Mouse (Mus musculus) c-Kit-negative CD71-positive TER-119-positive erythroid progenitor cells, embryonic 14.5 days (primary cell): Measurements from ENCODE around the gene Vegfb.
"Not testable (repeated sequence)": the region's sequence is repeated elsewhere in the genome, so short reads cannot be mapped to it uniquely, and the experiment has no call there.

ENCODE experiments used
- DNase-seq: peaks from one replicate; pipeline ENCODE4 v3.0.0-alpha.2; 2013; ENCODE audit warnings: low read depth, low spot score

The Vegfb gene

DNA sequence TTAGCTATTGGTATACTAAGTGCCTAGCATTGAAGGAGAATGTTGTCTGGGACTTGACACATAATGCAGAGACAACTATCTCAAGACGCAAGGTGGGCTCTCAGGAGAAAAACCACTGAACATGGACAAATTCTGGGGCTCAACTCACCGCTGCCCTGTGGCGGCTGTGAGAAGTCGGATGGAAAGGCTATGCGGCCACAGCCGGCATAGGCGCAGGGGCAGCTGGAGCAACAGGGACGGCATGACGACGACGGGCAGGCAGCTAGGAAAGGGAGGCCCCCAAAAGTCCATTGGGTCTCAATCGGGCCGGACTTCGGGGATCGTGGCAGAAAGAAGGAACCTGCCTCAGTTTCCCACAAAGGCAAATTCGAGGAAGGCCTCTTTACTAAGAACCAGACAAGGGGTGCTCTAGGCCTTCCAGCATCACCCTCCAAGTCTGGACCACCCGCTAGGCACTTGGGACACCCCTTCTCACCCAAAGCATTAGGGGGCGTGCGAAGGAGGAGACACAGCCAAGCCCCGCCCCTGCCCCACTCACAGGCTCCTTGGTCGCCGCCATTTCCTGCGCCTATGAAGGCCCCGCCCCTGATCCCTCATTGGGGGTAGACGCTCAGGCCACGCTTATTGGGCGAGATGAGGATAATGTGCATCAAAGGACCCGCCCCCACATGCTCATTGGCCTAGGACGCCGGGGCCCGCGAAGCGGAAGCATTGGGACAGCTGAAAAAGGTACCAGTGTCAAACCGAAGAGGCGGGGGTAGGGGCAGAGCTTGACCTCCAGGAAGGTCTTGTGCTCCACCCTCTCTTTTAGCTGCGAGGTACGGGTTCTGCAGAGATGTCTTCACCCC is 4.8 kb upstream of the Vegfb start, which contains the start of gene Dnajc4:
TSS of gene Dnajc4 (minus strand) at position 562 of the 848 bp plus-strand sequence.
- DNase-seq, result peak; percentile 96

DNA sequence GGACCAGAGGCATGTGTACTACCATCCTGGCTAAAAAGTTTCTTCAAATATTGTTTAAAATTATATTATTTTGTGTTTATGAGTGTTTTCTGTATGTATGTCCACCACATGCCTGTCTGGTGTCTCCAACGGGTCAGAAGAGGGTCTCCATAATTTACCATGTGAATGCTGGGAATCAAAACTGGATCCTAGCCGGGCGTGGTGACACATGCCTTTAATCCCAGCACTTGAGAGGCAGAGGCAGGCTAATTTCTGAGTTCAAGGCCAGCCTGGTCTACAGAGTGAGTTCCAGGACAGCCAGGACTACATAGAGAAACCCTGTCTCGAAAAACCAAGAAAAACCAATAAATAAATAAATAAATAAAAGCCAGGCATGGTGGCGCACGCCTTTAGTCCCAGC is 3.7 kb upstream of the Vegfb start:
- DNase-seq, result not testable (repeated sequence)

DNA sequence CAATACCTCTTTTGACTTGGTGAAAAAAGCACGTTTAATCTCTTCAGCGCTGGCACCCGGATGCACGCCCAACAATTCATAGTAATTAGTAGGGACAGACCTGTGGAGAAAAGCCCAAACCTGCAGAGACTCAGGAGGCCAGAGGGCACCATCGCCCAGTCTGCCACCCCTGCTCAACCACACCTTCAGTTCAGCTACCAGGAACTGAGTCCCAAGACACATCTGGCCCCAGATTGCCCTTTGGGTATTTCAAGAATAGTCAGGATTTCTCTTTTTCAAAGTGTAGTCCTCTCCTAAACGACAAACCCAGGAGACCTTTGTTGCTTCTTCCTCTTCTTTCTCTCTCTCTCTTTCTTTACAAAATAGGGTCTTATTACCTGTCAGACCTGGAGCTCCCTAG is 3.3 kb upstream of the Vegfb start:
- no peak for DNase-seq

DNA sequence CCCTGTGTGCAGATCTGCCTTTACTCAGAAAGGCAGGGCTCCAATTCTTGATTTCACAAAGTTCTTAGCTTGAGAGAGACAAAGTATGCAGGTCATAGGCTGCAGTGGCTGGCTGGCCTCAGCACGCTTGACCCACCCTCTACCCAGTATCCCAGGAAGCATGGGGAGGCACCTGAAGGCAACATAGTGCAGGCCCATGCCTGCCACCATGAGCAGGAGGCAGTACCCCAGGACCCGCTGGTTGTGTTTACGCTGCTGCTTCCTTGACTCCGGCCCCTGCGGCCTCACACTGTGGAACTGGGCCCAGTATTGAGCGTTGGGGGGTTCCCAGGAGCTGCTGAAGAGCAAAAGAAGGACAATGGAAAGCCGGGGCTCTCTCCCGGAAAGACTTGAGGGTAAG is 1.8 kb upstream of the Vegfb start:
- DNase-seq, result no peak

DNA sequence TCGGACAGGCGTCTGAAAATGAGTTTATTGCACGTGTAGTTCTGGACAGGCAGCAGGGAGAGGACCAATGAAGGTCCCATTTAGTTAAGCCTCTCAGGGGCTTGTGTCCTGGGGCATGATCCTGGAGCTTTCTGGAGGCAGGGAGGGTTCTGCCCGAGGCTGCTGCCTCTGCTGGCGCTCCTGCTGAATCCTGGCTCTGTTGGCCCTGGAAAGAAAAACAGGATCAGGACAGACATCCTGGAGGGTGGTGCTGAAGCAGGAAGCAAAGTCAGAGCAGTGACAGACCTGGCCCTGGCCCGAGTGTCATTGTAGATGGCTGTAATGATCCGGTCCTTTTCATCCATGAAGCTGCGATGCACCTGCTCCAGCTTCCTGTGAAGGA is 444 bp upstream of the Vegfb start:
- DNase-seq, result no peak

DNA sequence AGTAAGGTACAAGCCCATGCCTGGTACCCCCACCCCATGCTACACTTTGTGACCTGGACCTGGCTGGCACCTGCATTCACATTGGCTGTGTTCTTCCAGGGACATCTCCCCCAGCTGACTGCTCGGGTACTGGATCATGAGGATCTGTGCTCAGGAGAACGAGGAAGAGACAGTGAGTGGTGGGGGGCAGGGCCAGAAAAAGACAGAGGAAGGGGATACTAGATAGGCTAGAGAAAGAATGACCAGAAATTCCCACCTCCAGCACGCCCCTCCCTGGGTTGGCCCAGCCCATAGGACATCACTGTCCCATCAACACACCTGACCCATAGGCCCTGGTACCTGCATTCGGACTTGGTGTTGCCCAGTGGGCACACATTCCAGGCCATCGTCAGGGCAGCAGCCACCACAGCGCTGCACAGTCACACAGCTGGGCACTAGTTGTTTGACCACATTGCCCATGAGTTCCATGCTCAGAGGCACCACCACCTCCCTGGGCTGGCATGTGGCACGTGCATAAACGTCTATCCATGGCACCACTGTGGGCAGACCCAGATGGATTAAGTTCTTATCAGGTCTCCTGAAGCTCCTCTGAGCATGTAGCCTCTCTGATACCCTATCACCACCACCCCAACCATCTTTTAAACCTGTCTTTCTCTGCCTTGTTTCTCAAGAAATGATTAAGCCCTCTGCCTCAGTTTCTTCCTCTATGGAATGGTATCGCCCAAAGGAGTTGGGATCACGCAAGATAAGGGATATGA is 1.3 kb downstream of the Vegfb start:
- no peak for DNase-seq

DNA sequence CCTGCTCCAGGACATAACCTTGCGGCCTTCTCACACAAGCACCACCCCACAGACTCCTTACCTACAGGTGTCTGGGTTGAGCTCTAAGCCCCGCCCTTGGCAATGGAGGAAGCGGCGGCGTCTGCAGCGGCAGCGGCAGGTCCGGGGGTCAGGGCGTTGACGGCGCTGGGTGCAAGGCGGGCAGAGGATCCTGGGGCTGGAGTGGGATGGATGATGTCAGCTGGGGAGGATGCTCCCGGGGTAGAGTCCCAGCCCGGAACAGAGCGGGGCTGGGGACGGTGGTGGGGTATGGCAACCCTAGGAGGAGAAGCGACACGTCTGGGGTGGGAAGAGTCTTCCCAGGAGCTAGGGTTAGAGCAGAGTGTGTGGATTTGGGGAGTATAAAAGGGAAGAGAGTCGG is 2.2 kb downstream of the Vegfb start:
- DNase-seq, result no peak

DNA sequence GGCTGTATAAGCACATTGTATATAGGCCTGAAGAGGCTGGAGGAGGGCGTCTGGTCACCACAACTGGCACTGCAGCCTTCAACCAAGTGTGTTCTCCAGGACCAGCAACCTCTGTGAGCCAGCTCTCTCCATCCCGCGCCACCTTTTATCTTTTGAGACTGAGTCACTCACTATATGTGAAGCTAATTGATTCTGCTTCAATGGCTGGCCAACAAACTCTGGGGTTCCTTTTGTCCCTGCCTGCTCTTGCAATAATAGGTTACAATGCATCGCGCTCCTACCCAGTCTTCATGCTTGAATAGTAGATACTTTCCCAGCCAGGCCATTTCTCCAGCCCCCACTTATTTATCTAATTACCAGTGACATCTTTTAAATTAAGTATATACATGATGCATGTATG is 3.8 kb downstream of the Vegfb start:
- no peak for DNase-seq

DNA sequence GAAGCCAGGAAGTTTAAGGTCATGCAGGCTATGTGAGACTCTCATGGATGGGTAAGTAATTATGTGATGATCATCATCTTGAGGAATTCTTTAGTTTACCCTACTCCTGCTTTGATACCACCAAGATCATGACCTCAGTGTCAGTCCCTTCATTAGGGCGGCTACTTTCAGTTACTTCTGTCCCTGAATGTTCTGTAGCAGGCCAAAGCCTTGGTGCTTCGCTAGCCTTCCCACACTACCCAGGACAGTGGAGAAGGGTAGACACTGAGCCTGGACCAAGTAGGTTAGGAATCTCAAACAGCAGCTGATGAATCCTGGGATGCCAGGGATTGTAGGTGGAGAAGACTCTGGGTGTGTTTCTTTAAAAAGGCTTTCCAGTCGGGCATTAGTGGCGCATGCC is 6.0 kb downstream of the Vegfb start:
- DNase-seq, result no peak

DNA sequence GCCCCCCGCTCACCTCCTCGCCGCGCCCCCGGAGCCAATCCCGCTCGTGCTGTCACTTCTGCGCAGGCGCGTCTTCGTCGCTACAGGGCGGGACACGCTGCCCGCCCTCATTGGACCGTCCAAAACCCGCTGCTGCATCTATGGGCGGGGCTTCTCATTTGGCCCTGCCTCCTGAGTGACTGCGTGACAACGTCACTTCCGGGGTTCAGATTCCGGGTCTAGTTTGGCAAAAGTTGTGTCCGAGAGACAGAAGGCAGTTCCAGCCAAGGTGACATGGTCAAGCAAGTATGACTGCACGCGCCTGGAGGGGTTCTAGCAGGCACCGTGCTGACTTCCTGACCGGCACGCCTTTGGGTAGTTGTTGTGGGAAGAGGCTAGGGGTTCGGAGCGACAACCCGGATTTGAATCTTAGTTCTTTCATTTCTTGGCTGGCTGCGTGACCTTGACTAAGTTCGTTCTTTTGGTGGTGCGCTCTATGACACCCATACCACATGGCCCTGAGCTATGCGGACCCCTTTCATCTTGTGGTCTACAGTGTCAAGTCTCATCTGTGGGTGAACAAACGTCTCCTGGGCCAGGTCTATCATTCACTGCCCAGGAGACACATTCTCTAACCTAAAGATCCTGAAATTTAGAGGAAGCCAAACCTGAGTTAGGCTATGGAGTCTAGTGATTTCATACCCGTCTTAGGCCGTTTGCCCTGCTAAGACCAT is 6.9 kb downstream of the Vegfb start, which contains the start of gene Fkbp2:
TSS of gene Fkbp2 (minus strand) at position 121 of the 713 bp plus-strand sequence.
- DNase-seq, result peak; percentile 99

DNA sequence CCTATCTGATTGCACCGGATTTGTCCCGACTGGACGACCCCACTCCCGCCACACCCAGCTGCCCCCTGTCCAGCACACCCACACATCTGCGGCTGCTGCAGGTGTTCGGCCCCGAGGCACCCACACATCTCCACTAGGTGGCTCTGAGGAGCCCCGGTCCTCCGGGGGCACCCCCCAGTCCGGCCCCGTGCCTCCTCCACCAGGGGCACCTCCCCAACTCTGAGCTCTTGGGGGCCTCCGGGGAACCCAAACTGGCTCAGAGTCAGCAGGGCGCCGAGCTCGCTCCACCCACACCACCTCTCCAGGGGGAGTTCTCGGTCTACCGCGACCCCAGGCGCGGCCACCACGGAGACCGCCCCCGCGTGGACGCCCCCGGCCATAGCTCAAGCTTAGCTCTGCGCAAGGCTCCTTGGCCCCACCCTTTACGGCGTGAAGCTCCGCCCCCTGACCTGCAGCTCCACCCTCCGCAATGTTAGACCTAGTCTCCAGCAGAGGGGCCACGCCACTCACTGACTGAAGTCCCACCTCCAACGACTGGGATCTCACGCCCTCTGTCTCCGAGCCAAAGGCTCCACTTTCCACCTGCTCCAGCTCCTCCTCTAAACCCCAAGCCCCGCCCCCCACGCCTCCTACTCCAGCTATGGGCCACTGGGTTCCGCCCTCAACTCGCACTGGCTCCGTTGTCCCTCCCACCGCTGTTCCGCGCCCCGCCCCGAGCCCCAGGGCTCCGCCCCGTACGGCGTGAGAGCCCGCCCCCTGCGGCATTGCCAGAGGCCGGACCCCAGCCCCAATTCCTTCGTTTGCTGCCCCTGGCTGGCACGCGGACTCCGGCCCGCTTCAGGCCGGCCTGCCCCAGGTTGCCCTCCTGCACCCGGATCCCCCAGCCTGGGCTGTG is 7.7 kb downstream of the Vegfb start:
- DNase-seq, result peak; percentile 98

DNA sequence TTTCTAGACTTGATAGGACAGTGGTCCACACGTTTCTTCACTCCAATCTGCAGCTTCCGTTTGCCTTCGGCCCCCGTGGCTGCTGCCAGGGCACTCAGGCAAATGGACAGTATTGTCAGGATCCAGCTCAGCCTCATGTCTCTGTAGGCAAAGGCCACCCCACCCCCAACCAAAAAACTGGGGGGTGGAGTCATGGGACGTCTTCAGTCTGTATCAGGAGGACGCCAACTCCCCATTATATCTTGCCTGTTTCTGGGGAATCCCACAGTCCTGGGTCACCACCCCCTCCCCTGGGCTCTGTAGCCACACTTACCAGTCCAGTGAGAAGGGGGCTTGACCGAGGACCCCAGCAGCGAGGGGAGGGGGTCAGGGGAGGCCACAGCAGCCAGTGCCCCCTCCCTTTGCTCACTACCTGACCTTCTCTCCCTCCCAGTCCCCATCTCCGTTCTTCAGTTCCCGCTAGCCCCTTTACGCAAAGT is 8.4 kb downstream of the Vegfb start:
- no peak for DNase-seq

DNA sequence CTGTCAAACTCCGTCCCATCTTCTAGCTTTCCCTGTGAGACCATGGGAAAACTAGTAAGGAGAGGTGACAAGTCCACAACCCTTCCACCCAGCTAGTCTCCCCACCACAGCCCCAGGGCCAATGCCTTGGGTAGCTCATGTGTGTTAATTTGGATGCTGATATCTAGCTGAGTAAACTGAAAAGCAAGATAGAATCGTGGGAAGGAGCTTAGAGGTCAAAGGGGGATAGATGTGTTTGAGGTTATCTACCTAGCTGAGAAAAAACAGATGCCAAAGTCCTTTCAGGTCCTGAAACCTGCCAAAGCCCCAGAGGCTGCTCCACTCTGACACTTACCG is 8.8 kb downstream of the Vegfb start:
- DNase-seq, result no peak

DNA sequence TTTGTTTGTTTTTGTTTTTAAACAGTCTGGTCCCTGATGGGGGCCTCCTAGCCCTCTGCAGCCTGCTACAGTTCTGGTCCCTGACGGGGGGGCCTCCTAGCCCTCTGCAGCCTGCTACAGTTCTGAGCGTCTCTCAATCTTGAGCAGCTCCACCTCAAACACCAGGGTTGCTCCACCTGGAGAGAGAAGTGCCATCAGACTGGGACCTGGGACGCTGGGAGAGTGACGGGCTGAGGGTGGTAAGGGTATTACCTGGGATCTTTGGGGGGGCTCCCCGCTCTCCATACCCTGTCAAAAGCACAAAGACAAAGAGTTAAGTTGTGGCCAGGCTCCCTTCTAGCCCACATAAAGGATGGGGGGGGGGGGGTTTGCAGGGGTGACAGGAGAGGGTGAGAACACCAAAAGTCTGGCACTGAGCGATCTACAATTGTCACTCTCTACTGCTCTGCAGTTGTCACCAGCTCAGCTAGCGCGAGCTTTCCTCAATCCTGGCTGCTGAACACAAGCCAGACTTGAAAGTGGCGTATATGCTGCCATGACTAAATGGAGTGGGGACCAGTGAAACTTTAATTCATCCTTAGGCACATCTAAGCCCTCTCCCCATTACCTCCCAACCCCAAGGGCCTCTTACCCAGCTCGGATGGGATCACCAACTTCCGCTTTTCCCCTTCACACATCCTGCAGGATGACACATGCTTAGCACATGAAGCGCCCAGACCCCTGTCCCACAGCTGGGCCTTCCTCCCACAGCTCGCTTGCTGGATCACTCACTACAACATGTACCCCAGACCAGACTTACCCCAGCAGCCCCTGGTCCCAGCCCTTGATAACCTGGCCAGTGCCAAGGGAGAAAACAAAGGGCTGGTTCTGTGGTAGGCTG is 9.5 kb downstream of the Vegfb start:
- DNase-seq, result no peak

DNA sequence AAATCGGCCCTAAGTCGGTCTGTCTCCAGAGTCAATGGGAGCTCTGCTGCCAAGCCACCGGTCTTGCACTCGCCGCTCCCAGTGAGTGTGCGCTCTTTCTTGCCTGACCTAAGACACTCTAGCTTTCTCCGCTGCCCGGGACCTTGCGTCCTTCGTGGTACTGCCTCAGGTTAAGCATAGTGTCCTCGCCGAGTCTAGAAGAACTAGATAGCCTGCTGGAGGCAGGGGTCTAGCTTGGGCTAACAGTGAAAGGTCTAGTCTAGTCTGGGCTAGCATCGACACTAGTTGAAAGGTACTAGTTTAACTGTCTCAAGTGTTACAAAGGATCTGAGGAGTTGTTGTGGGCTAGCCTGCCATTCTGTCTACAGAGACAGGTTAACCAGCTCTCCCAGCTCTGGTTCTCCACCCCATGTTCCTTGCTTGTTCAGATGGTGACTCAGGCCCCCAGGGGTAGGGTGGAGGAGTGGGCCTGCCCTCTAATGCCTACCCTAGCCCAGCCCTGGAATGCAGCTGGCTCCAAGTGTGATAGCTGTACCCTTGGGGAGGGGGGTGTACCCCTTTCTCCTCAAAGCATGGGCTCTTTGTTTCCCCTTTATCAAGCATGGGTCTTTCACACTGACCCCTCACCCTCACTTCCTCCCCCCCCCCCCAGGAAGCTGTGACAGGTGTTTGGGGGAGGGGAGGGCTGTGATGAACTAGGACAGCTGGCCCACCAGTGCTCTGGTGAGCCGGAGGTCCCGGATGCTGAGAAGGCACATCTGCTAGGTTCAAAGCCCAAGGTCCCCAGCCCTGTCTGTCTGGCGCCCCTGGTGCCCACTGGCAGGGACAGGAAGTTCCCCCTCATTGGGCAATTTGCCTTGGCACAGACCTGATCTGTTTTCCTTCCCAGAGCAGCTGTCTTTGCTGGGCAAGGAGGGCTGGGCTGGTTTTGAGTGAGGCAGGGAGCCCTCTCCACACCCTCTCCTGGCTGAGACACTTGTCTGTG is 11.6 kb downstream of the Vegfb start, which contains the start of gene Plcb3:
TSS of gene Plcb3 (minus strand) at position 934 of the 985 bp plus-strand sequence.
- DNase-seq, result no peak

DNA sequence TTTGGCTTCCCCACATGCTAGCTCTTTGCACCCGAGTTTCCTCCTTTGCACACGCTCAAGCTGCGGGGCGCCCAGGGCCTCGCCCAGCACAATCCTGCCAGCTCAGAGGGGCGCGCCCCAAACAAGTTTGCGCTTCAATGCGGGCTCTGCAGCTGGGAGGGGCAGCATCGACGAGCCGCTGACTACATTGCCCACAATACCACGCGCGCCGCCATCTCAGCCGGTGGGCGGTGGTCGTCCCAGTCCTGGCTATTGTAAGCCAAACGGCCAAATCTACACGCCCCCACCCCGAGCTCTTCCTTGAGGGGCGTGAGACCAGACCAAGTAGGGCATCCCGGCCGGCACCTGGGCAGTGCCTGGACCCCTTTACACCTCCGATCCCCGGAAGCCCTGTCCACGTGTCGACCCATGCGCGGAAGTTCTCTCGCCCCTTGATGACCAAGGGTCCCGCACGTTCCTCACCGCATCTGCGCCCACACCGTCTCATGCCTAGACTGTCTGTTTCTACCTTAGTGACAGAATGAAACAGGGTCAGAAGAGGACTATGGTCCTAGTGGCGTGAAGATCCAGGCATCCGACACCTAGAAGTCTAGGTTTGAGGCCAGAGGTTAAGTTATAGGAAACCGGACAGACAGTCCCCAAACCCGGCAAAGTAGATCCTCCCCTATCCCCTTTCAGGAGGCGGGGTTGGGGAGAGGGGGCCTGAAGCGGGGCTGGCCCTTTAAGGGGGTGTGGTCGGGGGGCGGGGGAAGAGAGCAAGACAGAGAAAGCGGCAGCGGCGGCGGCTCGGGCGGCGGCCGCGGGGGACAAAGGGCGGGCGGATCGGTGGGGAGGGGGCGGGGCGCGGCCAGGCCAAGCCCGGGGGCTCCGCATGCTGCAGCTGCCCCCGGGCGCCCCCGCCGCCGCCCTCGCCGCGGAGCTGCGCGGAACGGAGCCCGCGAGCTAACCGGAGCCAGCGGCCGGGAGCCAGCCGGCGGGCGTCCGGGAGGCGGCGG is 12.9 kb downstream of the Vegfb start, which contains the start of gene Ppp1r14b:
TSS of gene Ppp1r14b (plus strand) at position 758 of the 995 bp plus-strand sequence.
- DNase-seq, result peak; percentile 60

DNA sequence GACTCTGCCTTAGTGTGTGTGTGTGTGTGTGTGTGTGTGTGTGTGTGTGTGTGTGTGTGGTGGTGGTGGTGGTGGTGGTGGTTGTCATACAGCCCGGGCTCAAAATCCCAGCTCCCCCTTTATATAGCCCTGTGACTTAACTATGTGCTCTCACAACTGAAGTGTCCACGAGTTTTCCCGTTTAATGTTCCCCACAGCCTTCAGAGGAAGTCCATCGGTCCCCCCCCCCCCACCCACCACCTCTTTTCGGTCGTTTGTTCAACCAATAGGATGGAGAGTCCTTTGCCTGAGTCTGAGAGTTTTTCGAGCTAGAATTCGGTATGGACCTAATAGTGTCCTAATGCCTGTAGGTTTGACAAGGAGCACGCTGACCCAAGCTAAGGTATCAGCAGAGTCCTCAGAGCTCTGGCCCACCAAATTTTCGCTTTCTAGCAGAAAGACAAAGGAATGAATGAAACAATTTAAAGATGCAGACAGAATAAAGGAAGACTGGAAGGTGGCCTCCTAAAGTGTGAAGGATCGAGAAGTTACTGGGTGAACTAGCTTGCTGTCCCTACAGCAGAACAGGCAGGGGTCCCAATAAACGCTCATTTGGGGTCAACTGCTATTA is 13.8 kb downstream of the Vegfb start:
- no peak for DNase-seq
